9 mouse cellular contexts compared by ENCODE assay signal in genomic region chr17:8388990-8389789, GRCm38 (mm10). TPM values are rescaled to one million over a fixed set of nuclear protein-coding genes. Genes with fewer than 3 reads are reported as not detected.
DNase-seq lines count a peak whose midpoint lies in the region; ATAC-seq and TF ChIP-seq lines count a peak whose summit lies in the region.
"Had no signal": no experiment of that assay in that cellular context is flagged by ENCODE, and none has a peak within 500 bp of the region (broad histone marks: within the 10 kb centered on the region; RNA-seq: fewer than 3 reads in every experiment).

No protein-coding gene starts in this region.

- WGBS in heart, embryonic 15.5 days: 2% methylated on average over 28 of the region's 28 CpGs
- WGBS in heart, adult 2 months: 2% methylated on average over 28 of the region's 28 CpGs
- WGBS in hindbrain, embryonic 11.5 days: 1% methylated on average over 28 of the region's 28 CpGs
- WGBS in midbrain, postnatal 0 days: 6% methylated on average over 27 of the region's 28 CpGs
- WGBS in lung, adult 2 months: 3% methylated on average over 28 of the region's 28 CpGs

- no peak overlapping the region for H3K9ac ChIP-seq in heart, embryonic 15.5 days
- no peak overlapping the region for H3K9ac ChIP-seq in heart, adult 2 months (ENCODE audit: low read depth, low read length)
- H3K9ac ChIP-seq in hindbrain, embryonic 11.5 days (ENCODE audit: low read depth, low read length): 0 out of 2 replicates have a peak overlapping the region, but pooled peaks have one; percentile 15
- peak overlapping the region; percentile 25 for H3K9ac ChIP-seq in midbrain, postnatal 0 days (replicated peaks; ENCODE audit: low read length, poor library complexity, severe bottlenecking)

- no peaks in the 10 kb centered on the region for H3K9me3 ChIP-seq in heart, embryonic 15.5 days (replicated peaks)
- H3K9me3 ChIP-seq in hindbrain, embryonic 11.5 days (ENCODE audit: control insufficient read depth, low read length): no peaks in the 10 kb centered on the region
- no peaks in the 10 kb centered on the region for H3K9me3 ChIP-seq in midbrain, postnatal 0 days (ENCODE audit: low read length)

- no peak overlapping the region for H3K27ac ChIP-seq in heart, embryonic 15.5 days
- no peak overlapping the region for H3K27ac ChIP-seq in heart, adult 2 months
- H3K27ac ChIP-seq in hindbrain, embryonic 11.5 days (ENCODE audit: low read depth, low read length): no peak overlapping the region
- H3K27ac ChIP-seq in midbrain, postnatal 0 days (ENCODE audit: low read depth, low read length): peak overlapping the region; percentile 32; the same call in 1 of the 2 replicates

- H3K36me3 ChIP-seq in heart, embryonic 15.5 days: no peaks in the 10 kb centered on the region
- H3K36me3 ChIP-seq in heart, adult 2 months (ENCODE audit: control insufficient read depth, insufficient read depth, low read length): no peaks in the 10 kb centered on the region
- no peaks in the 10 kb centered on the region for H3K36me3 ChIP-seq in hindbrain, embryonic 11.5 days (ENCODE audit: control insufficient read depth, insufficient read depth, low read length)
- H3K36me3 ChIP-seq in midbrain, postnatal 0 days (ENCODE audit: insufficient read depth, low read length): no peaks in the 10 kb centered on the region

- H3K4me2 ChIP-seq in heart, embryonic 15.5 days: peak overlapping the region; percentile 46
- H3K4me2 ChIP-seq in hindbrain, embryonic 11.5 days (replicated peaks; ENCODE audit: low read depth, low read length): peak overlapping the region; percentile 27
- peak overlapping the region; percentile 64 for H3K4me2 ChIP-seq in midbrain, postnatal 0 days (ENCODE audit: low read depth, low read length, poor library complexity, severe bottlenecking)

- H3K4me1 ChIP-seq in heart, embryonic 15.5 days (replicated peaks): peaks cover 11% of the 10 kb centered on the region
- H3K4me1 ChIP-seq in heart, adult 2 months (ENCODE audit: control insufficient read depth, insufficient read depth, low read length): no peaks in the 10 kb centered on the region
- H3K4me1 ChIP-seq in hindbrain, embryonic 11.5 days (replicated peaks; ENCODE audit: control insufficient read depth, insufficient read depth, low read length): no peaks in the 10 kb centered on the region; the same call in 1 of the 2 replicates
- 0 out of 2 replicates have a peak, but pooled peaks cover 6% of the 10 kb centered on the region for H3K4me1 ChIP-seq in midbrain, postnatal 0 days (ENCODE audit: insufficient read depth, low read length)
- H3K4me1 ChIP-seq in lung, adult 2 months (ENCODE audit: control insufficient read depth, insufficient read depth, low read length): no peaks in the 10 kb centered on the region

- peaks cover 55% of the 10 kb centered on the region for H3K27me3 ChIP-seq in heart, embryonic 15.5 days
- peaks cover 9% of the 10 kb centered on the region for H3K27me3 ChIP-seq in heart, adult 2 months (ENCODE audit: control insufficient read depth, insufficient read depth, low read length)
- H3K27me3 ChIP-seq in hindbrain, embryonic 11.5 days (ENCODE audit: control insufficient read depth, insufficient read depth, low read length): peaks cover 33% of the 10 kb centered on the region
- no peaks in the 10 kb centered on the region; the same call in 1 of the 2 replicates for H3K27me3 ChIP-seq in midbrain, postnatal 0 days (ENCODE audit: insufficient read depth, low read length)

- no peak for TF ChIP-seq EP300 in heart, adult 2 months (IDR thresholded peaks at IDR 0.05; ENCODE audit: insufficient read depth, low read depth, low read length)

- intact Hi-C loops in heart, adult 2 months (cut with DNase I): loop anchor here (2.0 kb wide), 1 partner anchor 72 kb away; no protein-coding TSS in a partner anchor

- no peak for TF ChIP-seq CTCF in heart, adult 2 months (IDR thresholded peaks at IDR 0.05)
- no peak for TF ChIP-seq CTCF in midbrain, postnatal 0 days (IDR thresholded peaks at IDR 0.05)
- TF ChIP-seq CTCF in lung, adult 2 months (IDR thresholded peaks at IDR 0.05; ENCODE audit: insufficient read depth, low read length): no peak

- no peak for DNase-seq in heart, adult 2 months
- peak; percentile 48 for DNase-seq in R1 (ENCODE audit: low read depth, low spot score)
- peak; percentile 27 for DNase-seq in hindbrain, embryonic 11.5 days (ENCODE audit: low spot score)
- no peak for DNase-seq in midbrain, postnatal 0 days (ENCODE audit: low spot score)
- DNase-seq in right cerebral cortex, adult 18-20 months: no peak
- DNase-seq in lung, postnatal 4 days: no peak
- DNase-seq in lung, adult 2 months: no peak

- TF ChIP-seq POLR2A in heart, adult 2 months (IDR thresholded peaks at IDR 0.05; ENCODE audit: insufficient read depth, low read depth, low read length): no peak
- TF ChIP-seq POLR2A in lung, adult 2 months (IDR thresholded peaks at IDR 0.05; ENCODE audit: borderline replicate concordance, extremely low read depth, low read depth, low read length): no peak

- no peaks in the 10 kb centered on the region for H3K79me2 ChIP-seq in heart, adult 2 months (replicated peaks; ENCODE audit: control insufficient read depth, insufficient read depth, low read length)

- no peak for ATAC-seq in heart, embryonic 15.5 days (replicated peaks; ENCODE audit: insufficient number of reproducible peaks, insufficient read depth, low FRiP score, low read depth)
- no peak for ATAC-seq in hindbrain, embryonic 11.5 days (ENCODE audit: low FRiP score)
- ATAC-seq in midbrain, postnatal 0 days (ENCODE audit: low FRiP score): peak; percentile 63; the same call in 1 of the 2 replicates

- peak overlapping the region; percentile 26 for H3K4me3 ChIP-seq in heart, embryonic 15.5 days
- H3K4me3 ChIP-seq in heart, adult 2 months: no peak overlapping the region
- peak overlapping the region; percentile 19; the same call in 1 of the 2 replicates for H3K4me3 ChIP-seq in hindbrain, embryonic 11.5 days (ENCODE audit: low read depth, low read length)
- H3K4me3 ChIP-seq in midbrain, postnatal 0 days (ENCODE audit: low read depth, low read length): peak overlapping the region; percentile 38
- H3K4me3 ChIP-seq in lung, adult 2 months (replicated peaks; ENCODE audit: extremely low read depth, low read depth, low read length): no peak overlapping the region
- H3K4me3 ChIP-seq: myocyte had no signal

RNA-seq across cellular contexts. Expression of gene T2, which starts 33.4 kb away (rescaled TPM):
- 1.2 and 1.9 TPM in 2 replicates for polyA plus RNA-seq in heart, embryonic 15.5 days (2015; fragmentation: Nextera tagmentation; extraction: Ambion mirVana)
- under 1 TPM; 0.36 to 0.47 TPM for total RNA-seq in heart, adult 2 months (2021)
- 1.1 and 1.4 TPM in 2 replicates for polyA plus RNA-seq in heart, adult 2 months (2012; rRNA removed)
- 0.53 and 0.59 TPM in 2 replicates for polyA plus RNA-seq in hindbrain, embryonic 11.5 days (2014; fragmentation: Nextera tagmentation; extraction: Ambion mirVana)
- total RNA-seq in midbrain, postnatal 0 days (2014; rRNA removed): 0.38 and 2.1 TPM in 2 replicates
- polyA plus RNA-seq in midbrain, postnatal 0 days (2015; fragmentation: Nextera tagmentation; extraction: Ambion mirVana): 0.81 and 0.90 TPM in 2 replicates
- polyA plus RNA-seq in lung, adult 2 months (2012; rRNA removed): 3.5 and 3.7 TPM in 2 replicates

RNA-seq across cellular contexts. Expression of gene T, which starts 45.0 kb away (rescaled TPM):
- 0.40 and 0.55 TPM in 2 replicates for polyA plus RNA-seq in heart, embryonic 15.5 days (2015; fragmentation: Nextera tagmentation; extraction: Ambion mirVana)
- total RNA-seq in heart, adult 2 months (2021): not detected
- polyA plus RNA-seq in heart, adult 2 months (2012; rRNA removed): not detected in 2 replicates
- polyA plus RNA-seq in hindbrain, embryonic 11.5 days (2014; fragmentation: Nextera tagmentation; extraction: Ambion mirVana): 0.22 and 0.85 TPM in 2 replicates
- 0.11 and 1.9 TPM in 2 replicates for total RNA-seq in midbrain, postnatal 0 days (2014; rRNA removed)
- polyA plus RNA-seq in midbrain, postnatal 0 days (2015; fragmentation: Nextera tagmentation; extraction: Ambion mirVana): 0.25 and 0.35 TPM in 2 replicates
- polyA plus RNA-seq in lung, adult 2 months (2012; rRNA removed): 0.20 TPM in 2 replicates

RNA-seq across cellular contexts. Expression of gene Prr18, which starts 51.9 kb away (rescaled TPM):
- polyA plus RNA-seq in heart, embryonic 15.5 days (2015; fragmentation: Nextera tagmentation; extraction: Ambion mirVana): 0.13 and 0.47 TPM in 2 replicates
- total RNA-seq in heart, adult 2 months (2021): under 1 TPM; 0.07 to 0.13 TPM
- polyA plus RNA-seq in heart, adult 2 months (2012; rRNA removed): 0.18 and 0.23 TPM in 2 replicates
- 1.5 TPM in 2 replicates for polyA plus RNA-seq in hindbrain, embryonic 11.5 days (2014; fragmentation: Nextera tagmentation; extraction: Ambion mirVana)
- 29.8 and 31.5 TPM in 2 replicates for total RNA-seq in midbrain, postnatal 0 days (2014; rRNA removed)
- 15.7 and 15.9 TPM in 2 replicates for polyA plus RNA-seq in midbrain, postnatal 0 days (2015; fragmentation: Nextera tagmentation; extraction: Ambion mirVana)
- 14.4 and 16.1 TPM in 2 replicates for polyA plus RNA-seq in lung, adult 2 months (2012; rRNA removed)

Comparison
In these comparisons a context has a peak if more than half of its experiments do, and no peak if none do; other contexts are left out.
1. H3K4me3 ChIP-seq: peak in heart, embryonic 15.5 days (single experiment), hindbrain, embryonic 11.5 days (single experiment) and midbrain, postnatal 0 days (single experiment); none in heart, adult 2 months (single experiment) and lung, adult 2 months (single experiment).
2. H3K9ac ChIP-seq: peak in hindbrain, embryonic 11.5 days (single experiment) and midbrain, postnatal 0 days (single experiment); none in heart, embryonic 15.5 days (single experiment) and heart, adult 2 months (single experiment).
3. DNase-seq: peak in R1 (single experiment) and hindbrain, embryonic 11.5 days (single experiment); none in heart, adult 2 months (0 of 2), midbrain, postnatal 0 days (single experiment), right cerebral cortex, adult 18-20 months (single experiment), lung, postnatal 4 days (0 of 2) and lung, adult 2 months (single experiment).
4. Peak in every context shown above with its lines, with median percentiles within 50 percentile points of each other: H3K4me2 ChIP-seq.